Mouse (Mus musculus): ENCODE measurements around the gene Cfap221. TPM values are rescaled to one million over a fixed set of nuclear protein-coding genes. Genes with fewer than 3 reads are reported as not detected.

Gene Cfap221
- polyA plus RNA-seq (2014; fragmentation: Illumina TruSeq; extraction: RNeasy Lipid Tissue Mini Kit (QIAGEN cat#74804); ENCODE audit: low read depth, low replicate concordance): not detected

GRCm38 (mm10) chr1:119996798-119997581 is at the start of gene Cfap221:
TSS of gene Cfap221 (minus strand) at chr1:119997234.

GRCm38 (mm10) chr1:120006844-120007790 is 10.1 kb upstream of the Cfap221 start, which contains the start of gene Sctr:
TSS of gene Sctr (plus strand) at chr1:120006894.

GRCm38 (mm10) chr1:119912953-119913814 is 83.8 kb downstream of the Cfap221 start, which contains the start of gene Tmem177:
TSS of gene Tmem177 (minus strand) at chr1:119913208.

Other genes starting within 250 kb of the Cfap221 start
- gene Ptpn4, start 159.6 kb downstream of the Cfap221 start, polyA plus RNA-seq (2014; fragmentation: Illumina TruSeq; extraction: RNeasy Lipid Tissue Mini Kit (QIAGEN cat#74804); ENCODE audit: low read depth, low replicate concordance): 39.3 TPM
- 7.3 TPM for gene Tmem177, start 84.0 kb downstream of the Cfap221 start, polyA plus RNA-seq (2014; fragmentation: Illumina TruSeq; extraction: RNeasy Lipid Tissue Mini Kit (QIAGEN cat#74804); ENCODE audit: low read depth, low replicate concordance)
- gene Sctr, start 9.7 kb upstream of the Cfap221 start, polyA plus RNA-seq (2014; fragmentation: Illumina TruSeq; extraction: RNeasy Lipid Tissue Mini Kit (QIAGEN cat#74804); ENCODE audit: low read depth, low replicate concordance): not detected
- 4.4 TPM for gene Tmem37, start 76.8 kb upstream of the Cfap221 start, polyA plus RNA-seq (2014; fragmentation: Illumina TruSeq; extraction: RNeasy Lipid Tissue Mini Kit (QIAGEN cat#74804); ENCODE audit: low read depth, low replicate concordance)
- gene Dbi, start 123.8 kb upstream of the Cfap221 start, polyA plus RNA-seq (2014; fragmentation: Illumina TruSeq; extraction: RNeasy Lipid Tissue Mini Kit (QIAGEN cat#74804); ENCODE audit: low read depth, low replicate concordance): 1,139 TPM
- gene 3110009E18Rik, start 124.0 kb upstream of the Cfap221 start, polyA plus RNA-seq (2014; fragmentation: Illumina TruSeq; extraction: RNeasy Lipid Tissue Mini Kit (QIAGEN cat#74804); ENCODE audit: low read depth, low replicate concordance): 10.7 TPM